Mouse (Mus musculus) right cerebral cortex, postnatal 10 days (tissue): Measurements from ENCODE around the gene Col6a5.

ENCODE experiments used
- DNase-seq, 2 experiments: peaks; one replicate each; pipeline ENCODE4 v3.0.0; 2021; ENCODE audit warnings: low spot score in 2 of 2

Col6a5 gene

DNA sequence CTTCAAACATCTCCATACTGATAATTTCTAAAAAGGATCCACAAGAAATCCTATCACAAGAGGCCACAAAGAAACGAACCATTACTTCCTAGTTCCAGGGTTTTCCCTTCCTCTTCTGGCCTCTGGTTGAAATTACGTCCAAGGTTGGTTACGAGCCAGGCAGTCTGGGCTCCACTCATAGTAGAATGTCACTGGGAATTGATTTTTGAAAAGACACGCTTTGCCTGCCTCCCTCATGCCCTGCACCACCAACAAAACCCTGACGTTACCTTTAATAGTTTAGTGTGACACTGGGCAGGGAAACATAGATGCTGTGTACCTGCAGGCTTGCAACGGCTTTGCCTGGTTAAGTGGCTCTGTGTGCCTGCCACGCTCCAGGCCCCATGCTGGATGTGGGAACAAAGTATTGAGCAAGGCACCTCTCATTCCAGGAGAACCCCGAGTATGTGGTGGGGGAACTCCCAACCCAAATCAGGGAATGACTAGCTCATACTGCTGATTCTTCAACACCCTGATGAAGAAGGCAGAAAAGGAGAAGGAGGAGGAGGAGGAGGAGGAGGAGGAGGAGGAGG lies 133.3 kb downstream of the Col6a5 start:
- no peak for DNase-seq

DNA sequence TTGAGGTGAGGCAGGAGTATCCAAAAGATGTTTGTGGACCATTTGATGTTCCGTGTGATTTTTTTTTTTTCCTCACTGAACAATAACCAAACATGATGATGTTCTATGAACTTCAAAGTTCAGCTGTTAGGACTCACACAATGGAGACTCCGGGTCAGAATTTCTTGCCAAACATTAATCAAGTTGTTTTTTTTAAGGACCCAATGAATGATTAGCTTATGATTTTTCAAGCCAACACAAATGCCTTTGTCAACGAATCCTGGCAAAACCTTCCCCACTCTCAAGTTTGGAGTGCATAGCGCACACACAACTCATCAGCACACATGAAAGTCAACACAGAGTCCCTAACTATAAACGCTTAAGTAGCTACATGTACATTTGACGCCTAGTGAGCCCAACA lies 139.7 kb downstream of the Col6a5 start:
- no peak for DNase-seq

DNA sequence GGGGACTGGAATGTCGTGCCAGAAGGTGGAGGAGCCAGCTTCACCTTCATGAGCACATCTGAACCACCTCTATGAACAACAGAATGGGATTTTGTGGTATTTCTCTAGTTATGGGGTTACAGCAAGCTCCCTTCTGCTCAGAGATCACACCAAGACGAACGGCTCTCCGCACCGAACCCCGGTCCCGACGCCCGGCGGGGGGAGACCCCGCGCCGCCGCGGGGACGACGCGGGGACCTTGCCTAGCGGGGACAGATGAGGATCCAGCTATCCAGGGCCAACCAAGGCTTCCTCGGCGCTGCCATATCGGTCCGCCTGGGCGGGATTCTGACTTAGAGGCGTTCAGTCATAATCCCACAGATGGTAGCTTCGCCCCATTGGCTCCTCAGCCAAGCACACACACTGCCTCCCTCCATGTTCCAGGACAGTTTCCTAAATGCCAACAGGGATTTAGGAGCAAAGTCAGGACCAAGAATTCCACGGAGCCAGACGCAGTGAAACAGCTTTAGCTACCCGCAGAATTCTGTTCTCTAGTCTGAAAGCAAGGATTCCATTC lies 141.2 kb downstream of the Col6a5 start:
- no peak for DNase-seq

DNA sequence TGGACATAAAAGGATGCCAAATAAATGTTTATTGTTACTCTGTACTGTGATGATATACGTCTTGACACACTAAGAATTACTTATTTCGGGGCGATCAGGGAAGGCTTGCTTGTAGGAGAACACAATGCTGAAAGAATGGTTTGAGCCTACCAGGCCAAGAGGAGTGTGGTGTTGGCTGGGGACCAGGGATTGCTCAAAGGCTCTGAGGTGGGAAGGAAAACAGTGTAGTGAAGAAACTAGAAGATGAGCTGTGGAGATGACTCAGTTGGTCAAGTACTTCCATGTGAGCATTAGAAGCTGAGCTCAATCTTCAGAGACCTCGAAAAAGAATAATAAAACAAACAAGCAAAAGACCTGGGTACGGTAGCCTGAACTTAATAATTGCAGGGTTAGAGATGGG lies 146.0 kb downstream of the Col6a5 start:
- no peak for DNase-seq

DNA sequence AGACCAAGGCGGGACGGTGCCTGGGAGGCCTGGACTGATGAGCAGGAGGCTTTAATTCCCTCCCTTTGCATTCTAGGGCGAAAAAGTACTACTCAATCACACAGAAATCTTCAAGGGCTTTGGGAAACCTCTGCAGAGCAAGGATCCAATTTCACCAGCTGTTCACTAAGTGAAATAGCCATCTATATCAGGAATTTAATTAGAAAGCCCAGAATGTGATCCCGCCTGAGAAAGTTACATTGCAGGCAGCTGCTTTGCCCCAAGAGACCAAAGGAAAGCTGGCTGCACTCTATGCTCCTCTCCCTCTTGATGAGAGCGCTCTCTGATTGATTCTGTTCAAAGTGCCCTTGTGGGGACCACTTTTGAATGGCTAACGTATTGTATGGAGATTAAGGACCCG lies 149.0 kb downstream of the Col6a5 start:
- DNase-seq, result no peak

DNA sequence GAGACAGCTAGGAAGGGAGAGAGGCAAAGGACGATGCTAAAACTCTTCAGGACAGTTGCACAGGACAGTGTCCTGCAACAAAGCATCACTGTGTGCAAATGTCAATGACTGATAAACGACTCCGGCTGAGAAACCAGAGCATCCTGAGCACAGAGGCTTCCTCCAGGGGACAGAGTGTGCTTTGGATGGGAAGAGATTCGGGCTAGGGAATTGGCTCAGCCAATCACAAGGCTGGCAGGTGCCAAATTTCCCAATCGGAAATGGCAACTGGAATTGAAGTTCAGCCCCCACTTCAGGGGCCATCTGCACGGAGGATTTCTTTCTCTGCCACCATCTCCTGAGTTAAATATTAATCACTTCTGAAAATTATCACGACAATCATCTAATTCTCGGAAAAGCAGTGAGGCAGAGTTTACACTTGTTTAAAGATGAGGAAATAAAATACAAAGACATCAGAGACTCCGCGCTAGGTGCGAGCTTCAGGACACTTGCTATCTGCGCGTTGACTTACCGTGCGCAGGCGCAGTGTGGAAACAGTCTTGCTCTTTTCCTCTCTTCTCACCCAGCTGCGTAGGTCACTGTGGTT lies 151.4 kb downstream of the Col6a5 start:
- no peak for DNase-seq
